Mouse (Mus musculus) CH12.LX (cell line): Measurements from ENCODE around the gene Dock11. TPM values are rescaled to one million over a fixed set of nuclear protein-coding genes. Genes with fewer than 3 reads are reported as not detected.
A peak's percentile ranks its signal among the peaks of the same experiment; 100 is the strongest.

ENCODE experiments used
- DNase-seq: peaks from one replicate; pipeline ENCODE4 v3.0.0-alpha.2; 2013; ENCODE audit errors: extremely low read depth
- H3K27ac ChIP-seq: 2 replicates; pipeline ENCODE4 v1.5.1; 2012; ENCODE audit warnings: low read depth, mild to moderate bottlenecking, control low read depth, moderate library complexity; ENCODE audit not compliant: insufficient read depth
- H3K27me3 ChIP-seq: replicated peaks from 2 replicates; pipeline ENCODE3; 2012; ENCODE audit warnings: inconsistent platforms
- H3K36me3 ChIP-seq, 2 experiments: replicated peaks in 1 of 2; 2 replicates each; pipeline versions ENCODE3 to v1.6.1; 2012; ENCODE audit warnings: inconsistent platforms in 1 of 2, low read length in 1 of 2, mild to moderate bottlenecking in 1 of 2, mixed read lengths in 1 of 2, moderate library complexity in 1 of 2; ENCODE audit not compliant: control insufficient read depth in 1 of 2, insufficient read depth in 1 of 2
- H3K4me1 ChIP-seq, 2 experiments: 2 replicates each; pipeline ENCODE4 v1.6.1; 2012; ENCODE audit warnings: inconsistent platforms in 1 of 2, moderate library complexity in 1 of 2; ENCODE audit not compliant: insufficient read depth in 2 of 2, control insufficient read depth in 1 of 2
- H3K4me2 ChIP-seq: 2 replicates; pipeline ENCODE4 v1.6.1; 2012; ENCODE audit warnings: low read depth, mild to moderate bottlenecking, control low read depth; ENCODE audit not compliant: poor library complexity, insufficient read depth, severe bottlenecking
- H3K4me3 ChIP-seq, 3 experiments: fragments of 150-350 bp in 1 of 3; sonication (generic) in 1 of 3; replicated peaks in 1 of 3; 2 replicates each; pipeline versions ENCODE3 to v1.5.1; 2011 to 2012; ENCODE audit warnings: low read depth in 2 of 3, low read length in 2 of 3, mild to moderate bottlenecking in 2 of 3, moderate library complexity in 2 of 3, control low read depth in 1 of 3, improper control_type of control experiment in 1 of 3, inconsistent platforms in 1 of 3, mixed read lengths in 1 of 3; ENCODE audit not compliant: poor library complexity in 1 of 3
- H3K79me2 ChIP-seq: replicated peaks from 2 replicates; pipeline ENCODE4 v1.6.1; 2012; ENCODE audit warnings: mild to moderate bottlenecking, moderate library complexity; ENCODE audit not compliant: control insufficient read depth, poor library complexity, insufficient read depth, severe bottlenecking; ENCODE audit errors: extremely low read depth
- H3K9ac ChIP-seq: 2 replicates; pipeline ENCODE4 v1.6.1; 2012; ENCODE audit warnings: low read depth, mild to moderate bottlenecking, control low read depth, moderate library complexity; ENCODE audit not compliant: insufficient read depth
- H3K9me3 ChIP-seq: replicated peaks from 2 replicates; pipeline ENCODE3; 2012; ENCODE audit warnings: low read length, inconsistent platforms, mixed read lengths
- BHLHE40 ChIP-seq: IDR thresholded peaks from 2 replicates; pipeline ENCODE4 v1.6.1; 2011; ENCODE audit warnings: mild to moderate bottlenecking, low read depth, low read length, improper control_type of control experiment
- E2F4 ChIP-seq: IDR thresholded peaks from 2 replicates; pipeline ENCODE4 v1.6.1; 2011; ENCODE audit warnings: low read depth, low read length, improper control_type of control experiment; ENCODE audit not compliant: insufficient replicate concordance
- ELF1 ChIP-seq: IDR thresholded peaks from 2 replicates; pipeline ENCODE4 v1.6.1; 2014; ENCODE audit warnings: low read depth, mild to moderate bottlenecking, inconsistent platforms, low read length, improper control_type of control experiment
- ETS1 ChIP-seq: conservative IDR thresholded peaks from 2 replicates; pipeline ENCODE4 v1.6.1; 2012; ENCODE audit warnings: low read depth, mild to moderate bottlenecking, inconsistent platforms, low read length, improper control_type of control experiment, moderate library complexity
- IRF4 ChIP-seq: IDR thresholded peaks from 2 replicates; pipeline ENCODE4 v1.6.1; 2014; ENCODE audit warnings: low read depth, mild to moderate bottlenecking, inconsistent platforms, low read length, improper control_type of control experiment
- KAT2A ChIP-seq: IDR thresholded peaks from 2 replicates; pipeline ENCODE4 v1.6.1; 2012; ENCODE audit warnings: low read length, improper control_type of control experiment, inconsistent platforms; ENCODE audit not compliant: insufficient replicate concordance
- MAFK ChIP-seq: IDR thresholded peaks from 2 replicates; pipeline ENCODE4 v1.6.1; 2011; ENCODE audit warnings: low read length, improper control_type of control experiment; ENCODE audit not compliant: insufficient replicate concordance
- NRF1 ChIP-seq: IDR thresholded peaks from 2 replicates; pipeline ENCODE4 v1.6.1; 2014; ENCODE audit warnings: low read depth, mild to moderate bottlenecking, inconsistent platforms, low read length, improper control_type of control experiment, moderate library complexity
- PAX5 ChIP-seq: IDR thresholded peaks from 2 replicates; pipeline ENCODE4 v1.6.1; 2012; ENCODE audit warnings: low read length, inconsistent platforms, mixed read lengths
- TCF12 ChIP-seq: IDR thresholded peaks from 2 replicates; pipeline ENCODE4 v1.6.1; 2014; ENCODE audit warnings: low read depth, mild to moderate bottlenecking, inconsistent platforms, low read length, improper control_type of control experiment
- USF2 ChIP-seq: conservative IDR thresholded peaks from 2 replicates; pipeline ENCODE4 v1.6.1; 2011; ENCODE audit warnings: low read depth, low read length, improper control_type of control experiment
- ZNF384 ChIP-seq: IDR thresholded peaks from 2 replicates; pipeline ENCODE4 v1.6.1; 2012; ENCODE audit warnings: low read depth, low read length, improper control_type of control experiment, inconsistent platforms
- dilution Hi-C: fragments of 300-500 bp; cut with MboI; formaldehyde crosslinking; loops from 2 replicates; pipeline ENCODE4 v1.14.3; 2020; ENCODE audit warnings: low sequenced_read_pairs; ENCODE audit not compliant: extremely low pct_unique_long_range_greater_than_20kb, extremely low pct_ligation_motif_present
- in situ Hi-C: fragments of 300-500 bp; cut with MboI; formaldehyde crosslinking; loops from 3 replicates; pipeline ENCODE4 v1.14.3; 2019; ENCODE audit warnings: low sequenced_read_pairs, low pct_ligation_motif_present, low pct_unique_long_range_greater_than_20kb, mixed read lengths
- polyA plus RNA-seq: library from polyadenylated mRNA; unstranded; fragments of >175 nt; gene quantifications from 2 replicates; pipeline ENCODE4 v1.2.1, GENCODE M21; 2012; ENCODE audit warnings: low read depth; ENCODE audit not compliant: insufficient read length
- total RNA-seq, 2 experiments: library from RNA; depleted of rRNA; stranded (reverse); fragments of 300-350 nt in 1 of 2; fragments of >200 nt in 1 of 2; gene quantifications; 2 replicates each; pipeline ENCODE4 v1.2.3; 2012 to 2014

Gene Dock11
- total and polyA plus RNA-seq, 3 experiments: 25.4 to 47.6 (median 31.8) TPM

- peaks cover 0 to 5% of the 10 kb centered on the region in 2 experiments for H3K36me3 ChIP-seq
- H3K4me1 ChIP-seq: peaks cover 11 to 48% of the 10 kb centered on the region in 2 experiments
- dilution Hi-C loops: no loop called here
- peak overlapping the region; percentile 92 for H3K4me2 ChIP-seq
- peak overlapping the region; percentile 53 for H3K9ac ChIP-seq
- peak overlapping the region; percentile 74 for H3K27ac ChIP-seq
- peaks cover 23% of the 10 kb centered on the region for H3K79me2 ChIP-seq
- no peaks in the 10 kb centered on the region for H3K27me3 ChIP-seq
- H3K4me3 ChIP-seq: no peak overlapping the region
- TF ChIP-seq E2F4 (no peak), ZNF384 (peak; percentile 89), ELF1 (peak; percentile 17; the same call in 1 of the 2 replicates), MAFK (no peak), NRF1 (no peak)
- DNase-seq: no peak
- H3K9me3 ChIP-seq: no peaks in the 10 kb centered on the region
- in situ Hi-C loops: no loop called here
Measured at GRCm38 (mm10) chrX:35897648-35898500, 9.2 kb downstream of the Dock11 start.

- Histone ChIP-seq H3K9me3 (no peaks in the 10 kb centered on the region), H3K27me3 (no peaks in the 10 kb centered on the region), H3K79me2 (peaks cover 19% of the 10 kb centered on the region), H3K27ac (no peak overlapping the region; the same call in 1 of the 2 replicates), H3K4me3 (no peak overlapping the region), H3K36me3 (peaks cover 0 to 5% of the 10 kb centered on the region in 2 experiments), H3K4me1 (peaks cover 11 to 43% of the 10 kb centered on the region in 2 experiments), H3K9ac (no peak overlapping the region), H3K4me2 (peak overlapping the region; percentile 92; the same call in 1 of the 2 replicates)
- dilution Hi-C loops: no loop called here
- in situ Hi-C loops: no loop called here
- no peak for DNase-seq
- TF ChIP-seq IRF4: 0 out of 2 replicates have a peak, but pooled peaks have one; percentile 20
- no peak for TF ChIP-seq PAX5
- TF ChIP-seq KAT2A: no peak
- no peak for TF ChIP-seq USF2
- TF ChIP-seq BHLHE40: peak; percentile 51
Measured at GRCm38 (mm10) chrX:35898501-35898766, 9.8 kb downstream of the Dock11 start.

- DNase-seq: no peak
- dilution Hi-C loops (no loop called here), in situ Hi-C loops (no loop called here)
- Histone ChIP-seq H3K79me2 (peaks cover 6% of the 10 kb centered on the region), H3K4me2 (peak overlapping the region; percentile 78), H3K4me1 (peaks cover 0 to 13% of the 10 kb centered on the region in 2 experiments; a peak in 3 of 4 replicates), H3K4me3 (peak overlapping the region in 2 of 3 experiments; percentile 25 to 28), H3K36me3 (peaks cover 0 to 2% of the 10 kb centered on the region in 2 experiments), H3K9me3 (no peaks in the 10 kb centered on the region), H3K9ac (no peak overlapping the region), H3K27me3 (no peaks in the 10 kb centered on the region), H3K27ac (no peak overlapping the region)
- TF ChIP-seq ETS1: no peak
- TF ChIP-seq ZNF384: no peak
- TF ChIP-seq TCF12: no peak
Measured at GRCm38 (mm10) chrX:35904352-35904751, 15.7 kb downstream of the Dock11 start.
